Mouse (Mus musculus) midbrain, embryonic 14.5 days (tissue): ENCODE data around the gene Dnaic1. TPM values are rescaled to one million over a fixed set of nuclear protein-coding genes. Genes with fewer than 3 reads are reported as not detected.

Source experiments
- ATAC-seq: fragments of 200-750 bp; cut with Nextera tagmentation; 2 replicates; pipeline ENCODE4 v1.8.0; 2017; ENCODE audit warnings: moderate number of reproducible peaks, moderate library complexity; ENCODE audit not compliant: low FRiP score, low TSS enrichment
- DNase-seq: peaks from one replicate; pipeline ENCODE4 v3.0.0-alpha.2; 2015
- H3K27ac ChIP-seq: fragments of 300-500 bp; sonication (generic); replicated peaks from 2 replicates; pipeline ENCODE4 v1.5.1; 2014; ENCODE audit warnings: mild to moderate bottlenecking, low read depth, low read length, moderate library complexity
- H3K27me3 ChIP-seq: fragments of 300-500 bp; sonication (generic); 2 replicates; pipeline ENCODE4 v1.6.1; 2014; ENCODE audit warnings: low read length, control low read depth, mixed read lengths; ENCODE audit not compliant: control insufficient read depth, insufficient read depth
- H3K36me3 ChIP-seq: fragments of 300-500 bp; sonication (generic); 2 replicates; pipeline ENCODE4 v1.6.1; 2014; ENCODE audit warnings: low read length, control low read depth; ENCODE audit not compliant: control insufficient read depth, insufficient read depth
- H3K4me1 ChIP-seq: fragments of 300-500 bp; sonication (generic); 2 replicates; pipeline ENCODE4 v1.6.1; 2014; ENCODE audit warnings: mild to moderate bottlenecking, antibody characterized with exemption, low read length, control low read depth; ENCODE audit not compliant: control insufficient read depth, insufficient read depth
- H3K4me2 ChIP-seq: fragments of 300-500 bp; sonication (generic); 2 replicates; pipeline ENCODE4 v1.6.1; 2014; ENCODE audit warnings: mild to moderate bottlenecking, low read length, moderate library complexity
- H3K4me3 ChIP-seq: fragments of 300-500 bp; sonication (generic); replicated peaks from 2 replicates; pipeline ENCODE4 v1.5.1; 2014; ENCODE audit warnings: low read depth, low read length
- H3K9ac ChIP-seq: fragments of 300-500 bp; sonication (generic); replicated peaks from 2 replicates; pipeline ENCODE4 v1.6.1; 2014; ENCODE audit warnings: mild to moderate bottlenecking, low read length, moderate library complexity
- H3K9me3 ChIP-seq: fragments of 300-500 bp; sonication (generic); 2 replicates; pipeline ENCODE4 v1.6.1; 2016; ENCODE audit warnings: low read length, control low read depth, mixed read lengths; ENCODE audit not compliant: control insufficient read depth
- WGBS: fragments of 180-500 bp; shearing (Covaris S2); extraction: QIAGEN DNeasy Blood & Tissue Kit; methylation state at CpG from one replicate; pipeline ENCODE4 v1.1.7; 2014; 5-methylcytosine and 5-hydroxymethylcytosine counted together
- polyA plus RNA-seq: library from polyadenylated mRNA; unstranded; fragments of >200 nt; fragmentation: Nextera tagmentation; extraction: Ambion mirVana; gene quantifications from 2 replicates; pipeline ENCODE4 v1.2.1, GENCODE M21; 2014

Dnaic1 gene
- polyA plus RNA-seq, 1 experiment from 2014 or later = 2.0 TPM

DNA sequence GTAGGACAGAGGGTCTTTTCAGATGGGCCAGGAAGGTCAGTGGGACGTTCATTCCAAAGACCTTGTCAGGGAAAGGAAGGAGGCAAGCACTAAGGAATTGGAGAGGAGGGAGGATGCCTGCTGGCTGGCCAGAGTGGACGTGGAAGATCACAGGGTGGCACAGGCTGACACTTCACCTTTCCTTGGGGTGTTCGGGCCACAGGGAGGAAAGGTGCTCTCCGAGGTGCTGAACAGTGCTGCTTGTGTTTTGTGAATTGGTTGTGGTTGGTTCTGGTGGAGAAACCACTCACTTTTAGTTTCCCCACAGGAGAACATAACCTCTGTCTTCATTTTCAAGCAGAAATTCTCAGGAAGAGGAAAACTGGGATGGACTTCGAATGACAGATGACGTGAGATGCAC is 37.2 kb upstream of the Dnaic1 start:
- ATAC-seq = no peak
- Histone ChIP-seq H3K27ac (no peak overlapping the region), H3K4me1 (peaks cover 35% of the 10 kb centered on the region), H3K9me3 (no peaks in the 10 kb centered on the region), H3K27me3 (no peaks in the 10 kb centered on the region), H3K36me3 (no peaks in the 10 kb centered on the region), H3K4me3 (no peak overlapping the region), H3K4me2 (no peak overlapping the region), H3K9ac (no peak overlapping the region)
- DNase-seq = no peak
- 40% methylated on average over 6 of the region's 6 CpGs for WGBS

DNA sequence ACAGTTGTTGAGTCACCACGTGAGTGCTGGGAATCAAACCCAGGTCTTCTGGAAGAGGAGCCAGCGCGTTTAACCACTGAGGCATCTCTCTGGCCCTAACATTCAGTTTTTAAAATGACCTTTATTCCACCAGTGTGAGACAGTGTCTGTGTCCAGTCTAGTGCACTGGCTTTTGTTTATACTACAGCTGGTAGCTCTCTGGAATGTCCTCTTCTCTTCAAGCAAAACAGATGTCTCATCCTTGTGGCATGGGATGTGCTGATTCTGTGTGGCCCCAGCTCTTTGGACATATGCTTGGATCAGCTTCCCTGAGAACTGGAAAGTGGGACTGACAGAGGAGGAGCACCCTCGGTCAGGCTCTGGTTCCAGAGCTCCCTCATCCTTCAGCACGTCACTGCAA is 34.7 kb upstream of the Dnaic1 start:
- no peaks in the 10 kb centered on the region for H3K9me3 ChIP-seq
- ATAC-seq (no peak), DNase-seq (no peak)
- no peak overlapping the region for H3K27ac ChIP-seq
- peaks cover 17% of the 10 kb centered on the region; the same call in 1 of the 2 replicates for H3K4me1 ChIP-seq
- no peaks in the 10 kb centered on the region for H3K27me3 ChIP-seq
- no peaks in the 10 kb centered on the region for H3K36me3 ChIP-seq
- WGBS = 83% methylated on average over 5 of the region's 5 CpGs
- H3K9ac ChIP-seq = no peak overlapping the region
- H3K4me3 ChIP-seq = no peak overlapping the region
- no peak overlapping the region for H3K4me2 ChIP-seq

DNA sequence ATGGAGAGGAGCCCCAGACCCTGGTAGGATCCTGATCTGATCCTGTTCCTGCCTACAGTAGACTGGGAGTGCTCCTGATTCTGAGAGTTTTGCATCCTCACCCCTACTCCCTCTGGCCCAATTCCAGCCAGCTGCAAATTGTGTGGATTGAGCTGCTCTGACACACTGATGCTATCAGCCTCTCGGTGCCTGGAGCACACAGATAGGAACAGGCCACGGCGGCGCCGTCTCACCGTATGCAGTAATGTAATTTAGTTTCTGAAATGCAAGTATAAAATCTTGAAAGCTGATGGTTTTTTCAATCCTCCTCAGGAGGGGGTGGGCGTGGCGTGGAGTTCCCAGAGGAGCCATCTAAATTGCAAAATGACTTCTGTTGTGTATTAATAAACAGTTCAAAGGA is 27.4 kb upstream of the Dnaic1 start:
- 56% methylated on average over 8 of the region's 8 CpGs for WGBS

DNA sequence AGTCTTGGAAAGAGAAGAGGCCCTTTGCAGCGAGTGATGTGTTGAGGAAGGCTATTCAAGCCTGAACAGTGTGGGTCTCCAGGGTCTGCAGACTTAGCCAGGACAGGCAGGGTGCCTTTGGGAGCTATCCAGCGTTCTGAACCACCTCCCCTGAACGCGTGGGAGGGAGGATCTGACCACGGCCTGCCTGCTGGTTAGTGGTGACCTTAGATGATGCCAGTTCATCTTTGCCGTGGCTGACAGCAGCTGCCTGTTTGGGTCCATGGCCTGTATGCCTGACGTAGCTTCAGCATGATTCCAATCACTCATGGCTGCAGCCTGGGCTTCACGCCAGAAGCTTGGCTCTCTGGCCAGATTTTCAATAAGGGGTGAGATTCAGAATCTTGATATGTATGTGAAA is 23.6 kb upstream of the Dnaic1 start:
- 20% methylated on average over 8 of the region's 8 CpGs for WGBS
- H3K9me3 ChIP-seq = no peaks in the 10 kb centered on the region
- no peaks in the 10 kb centered on the region for H3K36me3 ChIP-seq
- ATAC-seq (no peak), DNase-seq (peak; percentile 42)
- no peaks in the 10 kb centered on the region for H3K27me3 ChIP-seq
- H3K4me1 ChIP-seq = peaks cover 10% of the 10 kb centered on the region; the same call in 1 of the 2 replicates
- H3K9ac ChIP-seq = no peak overlapping the region
- H3K4me2 ChIP-seq = no peak overlapping the region
- no peak overlapping the region for H3K27ac ChIP-seq
- no peak overlapping the region for H3K4me3 ChIP-seq

More for the DNA sequence above, 27.4 kb upstream of the Dnaic1 start:
- H3K4me2 ChIP-seq = no peak overlapping the region
- no peaks in the 10 kb centered on the region for H3K9me3 ChIP-seq
- H3K36me3 ChIP-seq = no peaks in the 10 kb centered on the region
- no peak overlapping the region for H3K4me3 ChIP-seq
- H3K27me3 ChIP-seq = no peaks in the 10 kb centered on the region
- peak overlapping the region; percentile 73 for H3K27ac ChIP-seq
- peak; percentile 61 for DNase-seq
- peaks cover 6% of the 10 kb centered on the region; the same call in 1 of the 2 replicates for H3K4me1 ChIP-seq
- no peak overlapping the region for H3K9ac ChIP-seq
- no peak; the same call in 1 of the 2 replicates for ATAC-seq

DNA sequence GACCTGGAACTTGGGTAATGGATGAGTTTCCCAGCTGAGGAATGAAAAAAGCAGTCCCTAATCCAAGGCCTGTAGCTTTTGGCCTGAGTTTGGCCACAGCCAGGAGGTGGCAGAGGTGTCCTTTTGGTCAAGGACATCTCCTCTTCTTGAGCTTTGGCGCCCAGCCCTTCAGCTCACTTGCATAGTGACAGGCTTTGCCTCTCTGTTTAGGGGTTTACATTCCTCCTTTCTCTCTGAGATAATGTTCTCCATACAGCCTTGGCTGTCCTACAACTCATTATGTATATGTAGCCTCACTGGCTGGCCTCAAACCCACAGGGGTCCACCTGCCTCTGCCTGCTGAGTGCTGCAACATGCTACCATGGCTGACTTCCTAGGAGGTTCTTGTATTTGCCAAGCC is 22.5 kb upstream of the Dnaic1 start:
- Histone ChIP-seq H3K4me3 (no peak overlapping the region), H3K4me2 (no peak overlapping the region), H3K27me3 (no peaks in the 10 kb centered on the region), H3K9me3 (no peaks in the 10 kb centered on the region), H3K27ac (no peak overlapping the region), H3K9ac (no peak overlapping the region), H3K4me1 (peaks cover 10% of the 10 kb centered on the region; the same call in 1 of the 2 replicates), H3K36me3 (no peaks in the 10 kb centered on the region)
- WGBS = 83% methylated on average over 1 of the region's 1 CpGs
- ATAC-seq = no peak
- no peak for DNase-seq

DNA sequence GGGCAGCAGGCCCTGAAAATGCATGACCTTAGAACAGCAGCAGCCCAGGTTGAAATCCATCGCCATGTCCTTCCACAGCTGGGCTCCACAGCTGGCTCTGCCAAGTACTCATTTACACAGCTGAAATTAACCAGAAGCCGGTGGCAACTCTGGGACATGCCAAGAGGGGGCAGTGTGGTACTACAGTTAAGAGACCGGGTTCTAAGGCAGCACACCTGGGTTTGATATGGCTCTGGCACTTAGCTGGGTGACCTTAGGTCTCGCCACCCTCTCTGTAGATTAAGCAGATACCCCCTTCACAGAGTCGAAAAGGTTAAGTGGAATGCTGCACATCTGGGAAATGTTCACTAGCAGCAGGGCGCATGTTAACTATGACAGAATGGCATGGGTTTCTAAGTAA is 17.0 kb upstream of the Dnaic1 start:
- ATAC-seq (peak; percentile 53; the same call in 1 of the 2 replicates), DNase-seq (peak; percentile 86)
- no peak overlapping the region for H3K4me2 ChIP-seq
- no peak overlapping the region for H3K9ac ChIP-seq
- no peak overlapping the region for H3K27ac ChIP-seq
- H3K36me3 ChIP-seq = no peaks in the 10 kb centered on the region
- 42% methylated on average over 6 of the region's 6 CpGs for WGBS
- peaks cover 22% of the 10 kb centered on the region; the same call in 1 of the 2 replicates for H3K4me1 ChIP-seq
- no peaks in the 10 kb centered on the region for H3K27me3 ChIP-seq
- H3K4me3 ChIP-seq = no peak overlapping the region
- H3K9me3 ChIP-seq = no peaks in the 10 kb centered on the region

DNA sequence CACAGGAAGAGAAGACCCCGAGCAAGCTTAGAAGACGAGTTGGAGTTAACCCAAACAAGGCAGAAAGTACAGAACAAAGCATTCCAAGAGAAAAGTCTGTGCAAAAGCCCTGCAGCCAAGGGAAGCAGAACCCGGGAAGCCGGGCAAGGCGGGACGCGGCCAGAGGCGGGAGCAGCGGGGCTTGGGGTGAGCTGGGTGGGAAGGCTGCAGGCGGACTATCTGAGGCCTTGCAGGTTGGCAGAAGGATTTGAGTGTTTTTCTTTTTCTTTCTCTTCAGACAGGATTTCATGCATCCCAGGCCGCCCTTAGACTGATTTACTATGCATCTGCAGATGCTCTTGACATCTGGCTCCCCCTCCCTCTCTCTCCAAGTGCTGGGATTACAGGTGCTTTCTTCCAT is 16.5 kb upstream of the Dnaic1 start:
- Histone ChIP-seq H3K27ac (no peak overlapping the region), H3K9me3 (no peaks in the 10 kb centered on the region), H3K4me1 (peaks cover 28% of the 10 kb centered on the region; the same call in 1 of the 2 replicates), H3K4me2 (no peak overlapping the region), H3K27me3 (no peaks in the 10 kb centered on the region), H3K36me3 (no peaks in the 10 kb centered on the region), H3K4me3 (no peak overlapping the region), H3K9ac (no peak overlapping the region)
- WGBS = 69% methylated on average over 11 of the region's 11 CpGs
- DNase-seq (no peak), ATAC-seq (no peak)

- H3K9me3 ChIP-seq = no peaks in the 10 kb centered on the region
- WGBS = 90% methylated on average over 14 of the region's 14 CpGs
- no peak overlapping the region for H3K9ac ChIP-seq
- H3K27ac ChIP-seq = no peak overlapping the region
- H3K4me1 ChIP-seq = peaks cover 26% of the 10 kb centered on the region; the same call in 1 of the 2 replicates
- no peak overlapping the region for H3K4me3 ChIP-seq
- DNase-seq (no peak), ATAC-seq (no peak)
- H3K27me3 ChIP-seq = no peaks in the 10 kb centered on the region
- H3K36me3 ChIP-seq = no peaks in the 10 kb centered on the region
- H3K4me2 ChIP-seq = no peak overlapping the region
Observed at GRCm38 (mm10) chr4:41554994-41555663, 14.4 kb upstream of the Dnaic1 start.

DNA sequence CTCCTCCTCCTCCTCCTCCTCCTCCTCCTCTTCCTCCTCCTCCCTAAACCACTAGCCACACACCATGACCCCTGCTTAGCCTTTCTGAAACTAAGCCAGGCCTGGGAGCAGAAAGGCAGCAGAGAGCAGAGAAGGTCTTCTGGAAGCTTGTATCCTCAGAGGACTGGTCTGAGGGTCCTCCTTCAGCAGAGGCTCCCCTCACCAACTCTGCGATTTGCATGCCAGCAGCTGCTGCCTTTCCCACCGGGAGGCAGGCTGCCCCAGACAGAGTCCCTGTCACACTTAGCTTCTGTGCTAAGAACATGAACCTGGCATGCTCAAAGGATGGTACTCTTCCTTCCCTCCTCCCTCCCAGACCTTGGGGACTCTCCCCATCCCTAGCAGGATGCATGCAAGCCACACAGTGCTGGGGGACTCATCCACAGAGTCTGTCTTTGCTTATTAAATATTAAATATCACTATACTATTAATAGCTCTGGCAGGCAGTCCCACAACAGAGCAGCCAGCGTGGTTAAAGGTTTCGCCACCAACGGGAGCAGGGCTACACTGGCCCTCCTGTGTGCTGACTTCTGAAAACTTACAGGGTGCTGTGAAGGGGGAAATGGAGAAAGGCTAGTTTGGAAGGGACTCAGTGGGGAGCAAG is 13.1 kb upstream of the Dnaic1 start:
- H3K9ac ChIP-seq = no peak overlapping the region
- no peaks in the 10 kb centered on the region for H3K27me3 ChIP-seq
- H3K4me1 ChIP-seq = peaks cover 26% of the 10 kb centered on the region; the same call in 1 of the 2 replicates
- H3K36me3 ChIP-seq = no peaks in the 10 kb centered on the region
- H3K4me3 ChIP-seq = no peak overlapping the region
- peak overlapping the region; percentile 28 for H3K4me2 ChIP-seq
- no peaks in the 10 kb centered on the region for H3K9me3 ChIP-seq
- DNase-seq (peak; percentile 30), ATAC-seq (peak; percentile 63)
- peak overlapping the region; percentile 63 for H3K27ac ChIP-seq
- 33% methylated on average over 5 of the region's 5 CpGs for WGBS
